Mouse (Mus musculus) spleen, postnatal 14 days (tissue): Measurements from ENCODE around the gene Cpox.
A peak's percentile ranks its signal among the peaks of the same experiment; 100 is the strongest.

Experiments used
- DNase-seq, 2 experiments: peaks; one replicate each; pipeline ENCODE4 v3.0.0; 2021 to 2022; ENCODE audit warnings: low spot score in 2 of 2

The Cpox gene

GRCm38 (mm10) chr16:58669264-58669663 lies 828 bp upstream of the Cpox start:
- peak; percentile 18 to 22 for DNase-seq

DNA sequence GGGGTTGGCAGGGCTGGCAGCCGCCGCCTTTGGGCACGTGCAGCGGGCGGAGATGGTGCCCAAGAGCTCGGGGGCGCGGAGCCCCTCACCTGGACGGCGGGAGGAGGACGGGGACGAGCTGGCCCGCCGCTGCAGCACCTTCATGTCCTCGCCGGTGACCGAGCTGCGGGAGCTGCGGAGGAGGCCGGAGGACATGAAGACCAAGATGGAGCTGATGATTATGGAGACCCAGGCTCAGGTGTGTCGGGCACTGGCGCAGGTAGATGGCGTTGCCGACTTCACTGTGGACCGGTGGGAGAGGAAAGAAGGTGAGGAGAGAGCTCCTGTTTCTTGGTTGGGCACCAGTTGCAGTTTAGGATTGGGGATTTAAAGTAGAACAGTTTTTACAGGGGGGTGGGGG lies 551 bp downstream of the Cpox start:
- no peak for DNase-seq

GRCm38 (mm10) chr16:58671212-58671985 lies 1.3 kb downstream of the Cpox start:
- DNase-seq = no peak

DNA sequence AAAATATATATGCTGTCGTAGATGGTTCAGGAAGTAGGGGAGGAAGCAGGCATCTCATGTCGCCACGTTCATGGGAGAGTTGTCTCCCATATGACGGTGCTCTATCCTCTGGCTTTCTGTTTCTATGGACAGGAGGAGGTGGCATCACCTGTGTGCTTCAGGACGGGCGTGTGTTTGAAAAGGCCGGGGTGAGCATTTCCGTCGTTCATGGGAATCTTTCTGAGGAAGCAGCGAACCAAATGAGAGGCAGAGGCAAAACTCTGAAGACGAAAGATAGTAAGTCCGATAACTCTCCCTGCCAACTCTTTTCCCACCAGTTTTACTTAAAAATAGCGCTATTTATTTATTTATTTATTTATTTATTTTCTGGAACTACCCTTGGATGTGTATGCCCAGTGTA lies 2.3 kb downstream of the Cpox start:
- no peak for DNase-seq

DNA sequence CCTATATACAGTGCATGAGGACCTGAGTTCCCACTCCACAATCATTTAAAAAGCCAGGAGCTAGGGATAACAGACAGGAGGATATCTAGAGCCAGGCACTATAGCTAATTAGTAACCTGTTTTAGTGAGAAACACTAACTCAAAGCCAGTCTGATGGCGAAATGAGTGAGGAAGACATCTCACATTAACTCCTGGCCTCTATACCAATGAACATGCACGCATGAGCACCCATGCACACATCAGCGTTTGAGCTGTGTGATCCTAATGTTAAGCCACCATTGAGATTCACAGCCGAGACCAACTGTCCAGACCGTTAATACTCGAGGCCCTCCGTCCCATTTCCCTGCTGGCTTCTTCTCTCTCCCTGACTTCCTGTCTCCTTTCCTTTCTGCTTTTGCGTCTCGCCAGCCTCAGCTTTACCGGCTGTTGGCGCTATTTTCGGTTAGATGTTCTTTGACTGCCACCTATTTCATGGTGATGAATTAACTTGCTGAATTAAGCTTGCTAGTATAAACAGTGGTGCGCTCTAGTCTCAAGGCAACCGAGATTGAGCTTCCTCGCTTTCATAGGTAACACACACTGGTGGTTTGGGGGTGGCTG lies 3.8 kb downstream of the Cpox start:
- no peak for DNase-seq

- no peak for DNase-seq
Observed at GRCm38 (mm10) chr16:58675256-58675655, 5.2 kb downstream of the Cpox start.

DNA sequence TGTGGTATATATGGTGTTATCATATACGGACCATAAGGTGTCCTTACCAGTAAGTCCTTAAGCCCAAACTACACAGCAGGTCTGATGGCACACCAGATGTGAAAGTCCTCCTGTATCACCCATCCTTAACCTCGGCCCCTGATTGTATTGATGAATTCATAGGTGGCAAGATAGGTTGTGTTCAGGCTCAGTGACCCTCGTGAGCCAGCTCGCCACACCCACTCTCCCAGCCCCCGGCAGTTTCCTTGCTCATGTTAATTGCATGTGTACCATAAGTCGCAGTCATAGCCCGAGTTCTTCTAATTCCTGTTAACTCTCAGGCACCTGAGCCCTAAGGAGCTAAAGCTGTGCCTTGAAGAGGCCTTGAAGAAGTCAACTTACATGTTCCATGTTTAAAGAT lies 6.1 kb downstream of the Cpox start:
- DNase-seq = no peak

GRCm38 (mm10) chr16:58676633-58677032 lies 6.5 kb downstream of the Cpox start:
- DNase-seq = no peak

DNA sequence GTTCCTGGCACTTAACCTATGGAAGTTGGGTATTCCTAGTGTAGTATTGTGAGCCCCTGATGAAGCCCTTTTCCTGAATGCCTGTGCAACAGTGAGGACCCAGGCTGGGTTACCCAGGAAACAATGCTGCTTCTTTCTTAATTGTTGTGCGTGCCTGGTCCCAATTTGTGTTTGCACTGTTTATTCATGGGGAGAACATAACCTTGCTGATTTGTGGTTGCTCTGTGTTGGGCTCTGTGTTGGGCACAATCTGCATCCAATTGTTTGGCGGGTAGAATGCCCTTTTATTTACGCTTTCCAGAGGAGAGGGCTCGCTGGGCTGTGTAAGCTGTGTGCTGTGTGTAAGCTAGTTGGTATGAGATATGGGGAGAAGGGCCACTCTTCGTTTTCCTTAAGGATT lies 7.4 kb downstream of the Cpox start:
- no peak for DNase-seq

- no peak for DNase-seq
Observed at GRCm38 (mm10) chr16:58678660-58679059, 8.6 kb downstream of the Cpox start.

- no peak for DNase-seq
Observed at GRCm38 (mm10) chr16:58682046-58682445, 12.0 kb downstream of the Cpox start.

DNA sequence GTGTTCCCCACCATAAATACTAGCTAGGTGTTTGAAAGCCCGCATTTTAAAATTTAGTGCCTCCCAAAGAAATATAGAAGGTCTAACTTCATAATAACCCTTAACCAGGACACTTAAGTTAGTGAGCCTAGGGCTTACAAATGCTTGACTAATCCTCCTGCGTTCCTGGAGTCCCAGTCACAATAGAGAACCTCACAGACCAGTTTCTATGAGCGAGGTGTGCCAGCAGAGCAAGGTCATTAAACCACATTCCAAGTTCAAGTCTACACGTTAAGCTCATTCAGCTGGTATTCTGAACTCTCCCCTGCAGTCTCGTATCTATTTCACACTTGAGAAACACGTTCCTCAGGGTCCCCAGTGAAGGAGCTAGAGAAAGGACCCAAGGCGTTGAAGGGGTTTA lies 12.8 kb downstream of the Cpox start:
- no peak for DNase-seq

- DNase-seq = no peak
Observed at GRCm38 (mm10) chr16:58683911-58684310, 13.8 kb downstream of the Cpox start.

DNA sequence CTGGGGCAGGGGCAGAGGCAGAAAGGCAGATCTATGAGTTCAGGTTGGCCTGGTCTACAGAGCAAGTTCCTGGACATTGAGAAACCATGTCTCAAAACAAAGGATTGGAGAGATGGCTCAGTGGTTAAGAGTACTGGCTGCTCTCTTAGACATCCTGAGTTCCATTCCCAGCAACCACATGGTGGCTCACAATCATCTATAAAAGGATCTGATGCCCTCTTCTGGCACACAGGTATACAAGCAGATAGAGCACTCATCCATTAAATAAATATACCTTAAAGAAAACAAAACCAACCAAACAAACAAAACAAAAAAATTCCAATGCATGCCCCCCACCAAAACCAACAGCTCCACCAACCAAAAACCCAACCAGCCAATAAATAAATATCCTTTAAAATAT lies 14.4 kb downstream of the Cpox start:
- DNase-seq = no peak

DNA sequence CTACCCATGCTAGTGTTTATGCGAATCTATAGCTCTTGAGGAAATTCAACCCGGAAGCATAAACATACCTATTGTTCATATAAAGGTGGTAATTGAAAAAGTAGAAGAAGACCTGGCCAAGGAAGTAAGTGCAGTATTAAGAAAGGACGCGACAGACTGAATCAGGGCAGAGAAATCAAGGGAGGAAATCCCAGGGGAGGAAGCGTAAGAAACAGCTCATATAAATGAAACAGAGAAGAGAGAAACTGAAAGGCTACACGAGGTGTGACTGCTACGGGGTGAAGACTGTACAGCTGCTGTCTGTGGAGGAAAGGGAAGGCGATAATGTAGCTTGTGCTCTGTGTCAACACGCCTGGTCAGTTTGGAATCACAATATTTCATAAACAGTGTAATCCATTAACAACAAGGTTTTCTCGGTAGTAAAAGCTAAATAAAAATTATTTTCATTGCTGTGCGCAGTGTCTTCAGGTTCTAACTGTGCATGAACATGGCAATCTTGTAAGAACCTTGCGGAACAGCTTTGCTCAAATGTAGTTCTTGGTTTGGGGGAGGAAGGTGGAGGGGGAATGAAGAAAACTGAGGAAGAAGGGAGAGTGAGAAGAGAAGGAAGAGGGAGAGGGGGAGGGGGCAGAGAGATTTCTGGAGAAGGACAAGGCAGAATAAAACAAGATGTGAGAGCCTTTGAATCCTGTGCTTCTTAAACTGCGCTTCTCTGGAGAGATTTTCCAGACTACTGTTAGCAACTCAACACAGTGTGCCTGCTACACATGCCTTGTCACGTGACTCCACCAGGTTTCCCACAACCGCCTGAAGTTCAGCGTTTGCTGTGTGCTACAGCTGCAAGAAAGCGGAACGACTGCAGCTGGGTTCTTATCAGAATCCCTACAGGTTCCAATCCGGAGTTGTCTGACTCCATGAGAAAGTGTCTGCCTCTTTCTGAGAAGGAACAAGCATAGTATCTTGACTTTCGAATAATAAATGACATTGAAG lies 15.8 kb downstream of the Cpox start:
- DNase-seq = no peak

DNA sequence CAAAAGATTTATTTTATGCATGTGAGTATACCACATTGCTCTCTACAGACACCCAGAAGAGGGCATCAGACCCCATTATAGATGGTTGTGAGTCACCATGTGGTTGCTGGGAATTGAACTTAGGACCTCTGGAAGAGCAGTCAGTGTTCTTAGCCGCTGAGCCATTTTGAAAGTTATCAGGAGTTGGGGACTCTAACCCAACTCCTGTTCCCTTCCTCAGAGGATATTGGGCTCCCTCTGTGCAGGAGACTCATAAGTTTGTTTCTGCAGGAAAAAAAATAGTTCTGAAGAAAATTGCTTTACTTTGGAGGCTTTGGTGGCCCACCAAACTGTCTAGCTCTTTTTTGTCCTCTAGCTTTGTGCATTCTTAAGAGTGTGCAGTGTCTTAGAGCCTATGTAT lies 18.4 kb downstream of the Cpox start:
- DNase-seq = no peak

DNA sequence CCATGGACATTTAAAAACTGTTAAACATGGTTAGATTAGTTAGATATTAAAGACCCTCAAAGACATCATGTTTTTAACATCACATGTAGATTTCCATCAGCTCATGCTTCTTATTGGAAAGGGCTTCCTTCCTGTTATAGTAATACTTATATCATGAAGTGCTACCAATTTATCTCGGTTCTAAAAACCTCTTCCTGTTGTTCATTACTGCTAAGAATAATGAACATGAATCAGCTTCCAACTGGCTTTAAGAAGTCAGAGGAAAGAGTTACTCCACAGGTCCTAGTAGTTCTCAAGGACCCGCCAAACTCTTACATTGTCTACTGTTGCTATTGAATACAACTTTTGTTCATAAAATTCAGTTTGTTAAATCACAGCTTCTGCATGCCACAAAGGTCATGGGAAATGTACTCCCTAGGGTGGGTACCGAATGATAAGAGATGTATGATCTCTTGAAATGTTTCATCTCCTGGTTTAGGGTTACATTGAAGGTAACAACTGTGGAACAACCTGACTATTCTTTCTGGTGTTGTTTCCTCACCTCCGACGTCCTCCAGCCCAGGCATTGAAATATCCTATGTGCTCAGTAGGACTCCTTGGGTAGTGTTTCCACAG lies 19.6 kb downstream of the Cpox start:
- DNase-seq = no peak

GRCm38 (mm10) chr16:58690322-58690732 lies 20.2 kb downstream of the Cpox start:
- DNase-seq = no peak

GRCm38 (mm10) chr16:58694091-58694490 lies 24.0 kb downstream of the Cpox start:
- DNase-seq = no peak

GRCm38 (mm10) chr16:58696796-58697195 lies 26.7 kb downstream of the Cpox start:
- no peak for DNase-seq

GRCm38 (mm10) chr16:58697261-58697660 lies 27.2 kb downstream of the Cpox start:
- DNase-seq = no peak

GRCm38 (mm10) chr16:58700174-58700573 lies 30.1 kb downstream of the Cpox start:
- no peak for DNase-seq
